In genomic region chr11:117325131-117325467, GRCm38 (mm10) we compare ENCODE assay signal across 12 mouse cellular contexts.
A peak's percentile ranks its signal among the peaks of the same experiment; 100 is the strongest.
DNase-seq lines count a peak whose midpoint lies in the region; ATAC-seq and TF ChIP-seq lines count a peak whose summit lies in the region.
"Had no signal": no experiment of that assay in that cellular context is flagged by ENCODE, and none has a peak within 500 bp of the region (broad histone marks: within the 10 kb centered on the region; RNA-seq: fewer than 3 reads in every experiment).

No protein-coding gene starts in this region.

- no peak overlapping the region for H3K9ac ChIP-seq in heart, embryonic 16.5 days (ENCODE audit: low read length)
- H3K9ac ChIP-seq in heart, embryonic 12.5 days, result no peak overlapping the region
- H3K9ac ChIP-seq in limb, embryonic 14.5 days (ENCODE audit: low read depth, low read length, severe bottlenecking), result no peak overlapping the region
- H3K9ac ChIP-seq: heart, embryonic 13.5 days had no signal

- H3K27ac ChIP-seq in heart, embryonic 16.5 days (ENCODE audit: low read length), result peak overlapping the region; percentile 41; the same call in 1 of the 2 replicates
- H3K27ac ChIP-seq in heart, embryonic 12.5 days (ENCODE audit: poor library complexity, severe bottlenecking), result no peak overlapping the region
- H3K27ac ChIP-seq in limb, embryonic 14.5 days (replicated peaks; ENCODE audit: low read depth, low read length), result peak overlapping the region; percentile 19; the same call in 1 of the 2 replicates
- H3K27ac ChIP-seq: embryonic facial prominence, embryonic 12.5 days; heart, embryonic 13.5 days had no signal

- H3K36me3 ChIP-seq in heart, embryonic 16.5 days (ENCODE audit: control insufficient read depth, insufficient read depth), result no peaks in the 10 kb centered on the region
- H3K36me3 ChIP-seq in heart, embryonic 12.5 days, result no peaks in the 10 kb centered on the region
- H3K36me3 ChIP-seq in limb, embryonic 14.5 days (ENCODE audit: control insufficient read depth, insufficient read depth, low read length), result no peaks in the 10 kb centered on the region; the same call in 1 of the 2 replicates
- H3K36me3 ChIP-seq: embryonic facial prominence, embryonic 12.5 days; heart, embryonic 13.5 days had no signal

- DNase-seq in thymus, postnatal 14 days, result peak; percentile 60
- no peak for DNase-seq in thymus, postnatal 25 days
- DNase-seq in limb, embryonic 14.5 days (ENCODE audit: low spot score), result no peak
- no peak for DNase-seq in adipocyte (ENCODE audit: low spot score)
- no peak for DNase-seq in frontal cortex, postnatal 36 days (ENCODE audit: low spot score in 2 of 2)
- DNase-seq in urinary bladder, postnatal 14 days (ENCODE audit: low spot score), result no peak
- DNase-seq: cerebellum, adult 9-10 months; left cerebral cortex, postnatal 4 days had no signal

- 75% methylated on average over 5 of the region's 5 CpGs for WGBS in heart, embryonic 16.5 days
- 65% methylated on average over 5 of the region's 5 CpGs for WGBS in heart, embryonic 12.5 days
- WGBS in limb, embryonic 14.5 days, result 71% methylated on average over 5 of the region's 5 CpGs

- H3K4me3 ChIP-seq in heart, embryonic 16.5 days (ENCODE audit: low read length), result no peak overlapping the region
- no peak overlapping the region for H3K4me3 ChIP-seq in heart, embryonic 12.5 days
- no peak overlapping the region for H3K4me3 ChIP-seq in limb, embryonic 14.5 days (replicated peaks; ENCODE audit: low read length)
- H3K4me3 ChIP-seq: embryonic facial prominence, embryonic 12.5 days; heart, embryonic 13.5 days had no signal

- H3K27me3 ChIP-seq in heart, embryonic 16.5 days (ENCODE audit: control insufficient read depth, insufficient read depth, low read length), result no peaks in the 10 kb centered on the region
- no peaks in the 10 kb centered on the region for H3K27me3 ChIP-seq in heart, embryonic 12.5 days (replicated peaks)
- no peaks in the 10 kb centered on the region for H3K27me3 ChIP-seq in limb, embryonic 14.5 days (ENCODE audit: control insufficient read depth, insufficient read depth, low read length)
- H3K27me3 ChIP-seq: embryonic facial prominence, embryonic 12.5 days; heart, embryonic 13.5 days had no signal

- peaks cover 54% of the 10 kb centered on the region for H3K4me1 ChIP-seq in heart, embryonic 16.5 days (ENCODE audit: control insufficient read depth, insufficient read depth, low read length)
- peaks cover 74% of the 10 kb centered on the region for H3K4me1 ChIP-seq in heart, embryonic 12.5 days (replicated peaks)
- peaks cover 67% of the 10 kb centered on the region for H3K4me1 ChIP-seq in limb, embryonic 14.5 days (ENCODE audit: control insufficient read depth, insufficient read depth, low read length)

- no peaks in the 10 kb centered on the region for H3K9me3 ChIP-seq in heart, embryonic 16.5 days (replicated peaks; ENCODE audit: control insufficient read depth, low read length)
- H3K9me3 ChIP-seq in heart, embryonic 12.5 days (replicated peaks), result no peaks in the 10 kb centered on the region
- H3K9me3 ChIP-seq in limb, embryonic 14.5 days (ENCODE audit: control insufficient read depth, low read length), result no peaks in the 10 kb centered on the region
- H3K9me3 ChIP-seq: embryonic facial prominence, embryonic 12.5 days; heart, embryonic 13.5 days had no signal

- no peak for TF ChIP-seq POLR2A in limb, embryonic 14.5 days (IDR thresholded peaks at IDR 0.05; ENCODE audit: borderline replicate concordance, extremely low read depth, insufficient read depth, insufficient read length)

- ATAC-seq in heart, embryonic 16.5 days (replicated peaks; ENCODE audit: extremely low read depth, insufficient read depth, low FRiP score), result no peak
- ATAC-seq in heart, embryonic 12.5 days (ENCODE audit: insufficient number of reproducible peaks, low FRiP score), result no peak
- no peak for ATAC-seq in limb, embryonic 14.5 days (ENCODE audit: low FRiP score, low read depth)

- H3K4me2 ChIP-seq in heart, embryonic 16.5 days (ENCODE audit: low read depth, low read length), result no peak overlapping the region
- H3K4me2 ChIP-seq in heart, embryonic 12.5 days, result no peak overlapping the region
- H3K4me2 ChIP-seq in limb, embryonic 14.5 days (replicated peaks; ENCODE audit: low read depth, low read length, severe bottlenecking), result no peak overlapping the region
- H3K4me2 ChIP-seq: embryonic facial prominence, embryonic 12.5 days; heart, embryonic 13.5 days had no signal
